Comparison of ENCODE assay signal across 8 mouse cellular contexts in genomic region chr8:46615936-46616335, GRCm38 (mm10). TPM values are rescaled to one million over a fixed set of nuclear protein-coding genes. Genes with fewer than 3 reads are reported as not detected.
DNase-seq lines count a peak whose midpoint lies in the region; ATAC-seq lines count a peak whose summit lies in the region.

No protein-coding gene starts in this region.

- DNase-seq in heart, postnatal 10 days: no peak
- peak; percentile 17 for DNase-seq in thymus, postnatal 0 days (ENCODE audit: low spot score)
- no peak for DNase-seq in thymus, postnatal 25 days
- no peak for DNase-seq in left cerebral cortex, postnatal 4 days
- no peak for DNase-seq in urinary bladder, postnatal 14 days (ENCODE audit: low spot score)

- H3K27ac ChIP-seq in heart, embryonic 12.5 days (ENCODE audit: poor library complexity, severe bottlenecking): no peak overlapping the region
- peak overlapping the region; percentile 83 for H3K27ac ChIP-seq in liver, embryonic 12.5 days

- no peaks in the 10 kb centered on the region for H3K36me3 ChIP-seq in heart, embryonic 12.5 days
- H3K36me3 ChIP-seq in liver, embryonic 12.5 days: peaks cover 7% of the 10 kb centered on the region; the same call in 1 of the 2 replicates

- no peak overlapping the region for H3K4me3 ChIP-seq in heart, embryonic 12.5 days
- peak overlapping the region; percentile 83 for H3K4me3 ChIP-seq in liver, embryonic 12.5 days

- no peaks in the 10 kb centered on the region for H3K9me3 ChIP-seq in heart, embryonic 12.5 days (replicated peaks)
- no peaks in the 10 kb centered on the region for H3K9me3 ChIP-seq in liver, embryonic 12.5 days (replicated peaks)

- peaks cover 20% of the 10 kb centered on the region for H3K4me1 ChIP-seq in heart, embryonic 12.5 days (replicated peaks)
- H3K4me1 ChIP-seq in liver, embryonic 12.5 days: peaks cover 58% of the 10 kb centered on the region

- 59% methylated on average over 8 of the region's 8 CpGs for WGBS in heart, embryonic 12.5 days
- WGBS in liver, embryonic 12.5 days (ENCODE audit: insufficient replicate concordance): 21% methylated on average over 8 of the region's 8 CpGs

- intact Hi-C loops in heart, postnatal 10 days (cut with DNase I): loop anchor here (5.0 kb wide), 1 partner anchor 126 kb away; no protein-coding TSS in a partner anchor
- intact Hi-C loops in left cerebral cortex, postnatal 4 days (cut with DNase I): no loop called here

- no peak for ATAC-seq in heart, embryonic 12.5 days (ENCODE audit: insufficient number of reproducible peaks, low FRiP score)
- no peak for ATAC-seq in liver, embryonic 12.5 days
- ATAC-seq in cerebellum, adult (ENCODE audit: insufficient number of reproducible peaks, low FRiP score, low TSS enrichment): no peak

- H3K27me3 ChIP-seq in heart, embryonic 12.5 days (replicated peaks): no peaks in the 10 kb centered on the region
- no peaks in the 10 kb centered on the region for H3K27me3 ChIP-seq in liver, embryonic 12.5 days (replicated peaks)

- H3K9ac ChIP-seq in heart, embryonic 12.5 days: no peak overlapping the region
- peak overlapping the region; percentile 72 for H3K9ac ChIP-seq in liver, embryonic 12.5 days

- peak overlapping the region; percentile 88; the same call in 1 of the 2 replicates for H3K4me2 ChIP-seq in heart, embryonic 12.5 days
- peak overlapping the region; percentile 96 for H3K4me2 ChIP-seq in liver, embryonic 12.5 days

RNA-seq across cellular contexts. Expression of gene Primpol, which starts 1.1 kb away (rescaled TPM):
- polyA plus RNA-seq in heart, embryonic 12.5 days (2016; fragmentation: Nextera tagmentation; extraction: Ambion mirVana): 11.2 and 14.2 TPM in 2 replicates
- 1 to 10 TPM; 3.7 to 6.5 TPM for total RNA-seq in heart, postnatal 10 days (2021)
- 15.1 and 16.9 TPM in 2 replicates for polyA plus RNA-seq in thymus, postnatal 0 days (2015; fragmentation: Nextera tagmentation; extraction: Ambion mirVana)
- 11.7 and 13.1 TPM in 2 replicates for polyA plus RNA-seq in liver, embryonic 12.5 days (2016; fragmentation: Nextera tagmentation; extraction: Ambion mirVana)
- total RNA-seq in left cerebral cortex, postnatal 4 days (2021): 1 to 10 TPM; 7.6 to 8.2 TPM

RNA-seq across cellular contexts. Expression of gene Casp3, which starts 1.2 kb away (rescaled TPM):
- polyA plus RNA-seq in heart, embryonic 12.5 days (2016; fragmentation: Nextera tagmentation; extraction: Ambion mirVana): 59.1 and 62.4 TPM in 2 replicates
- 10 to 100 TPM; 15.8 to 18.7 TPM for total RNA-seq in heart, postnatal 10 days (2021)
- 82.5 and 93.9 TPM in 2 replicates for polyA plus RNA-seq in thymus, postnatal 0 days (2015; fragmentation: Nextera tagmentation; extraction: Ambion mirVana)
- 94.0 and 94.6 TPM in 2 replicates for polyA plus RNA-seq in liver, embryonic 12.5 days (2016; fragmentation: Nextera tagmentation; extraction: Ambion mirVana)
- 100 to 1,000 TPM; 215 to 241 TPM for total RNA-seq in left cerebral cortex, postnatal 4 days (2021)
